Mouse (Mus musculus): ENCODE data around the gene Aars2. TPM values are rescaled to one million over a fixed set of nuclear protein-coding genes. Genes with fewer than 3 reads are reported as not detected.

Aars2 gene
- polyA plus RNA-seq (2016; fragmentation: Nextera tagmentation; extraction: Ambion mirVana): 25.7 and 26.6 TPM in 2 replicates

GRCm38 (mm10) chr17:45506700-45507189, at the start of gene Aars2:
Gene Aars2 (plus strand): TSS chr17:45506841.
- WGBS: under 1% methylated on average over 42 of the region's 42 CpGs

GRCm38 (mm10) chr17:45457487-45457886, 49.2 kb upstream of the Aars2 start:
- WGBS: 89% methylated on average over 5 of the region's 5 CpGs

More at GRCm38 (mm10) chr17:45506700-45507189, at the start of gene Aars2:
- Histone ChIP-seq H3K4me2 (replicated peaks) (peak within 1 kb of the TSS; percentile 43), H3K27me3 (no peaks in the 10 kb centered on the region), H3K9ac (peak within 1 kb of the TSS; percentile 64), H3K27ac (peak within 1 kb of the TSS; percentile 76), H3K36me3 (peaks cover 28% of the 10 kb centered on the region), H3K9me3 (no peaks in the 10 kb centered on the region), H3K4me1 (peaks cover 10% of the 10 kb centered on the region), H3K4me3 (peak within 1 kb of the TSS; percentile 64)
- peak; percentile 82 for ATAC-seq (ENCODE audit: insufficient number of reproducible peaks, insufficient read depth, low FRiP score, low TSS enrichment)

GRCm38 (mm10) chr17:45458516-45458915, 48.1 kb upstream of the Aars2 start:
- Histone ChIP-seq H3K27ac (no peak overlapping the region), H3K4me1 (no peaks in the 10 kb centered on the region), H3K36me3 (no peaks in the 10 kb centered on the region), H3K9me3 (no peaks in the 10 kb centered on the region), H3K27me3 (no peaks in the 10 kb centered on the region), H3K4me3 (no peak overlapping the region), H3K4me2 (replicated peaks) (no peak overlapping the region), H3K9ac (no peak overlapping the region)
- WGBS: 81% methylated on average over 4 of the region's 4 CpGs
- ATAC-seq (ENCODE audit: insufficient number of reproducible peaks, insufficient read depth, low FRiP score, low TSS enrichment): no peak

More at GRCm38 (mm10) chr17:45457487-45457886, 49.2 kb upstream of the Aars2 start:
- H3K27ac ChIP-seq: no peak overlapping the region
- H3K4me2 ChIP-seq (replicated peaks): no peak overlapping the region
- no peak for ATAC-seq (ENCODE audit: insufficient number of reproducible peaks, insufficient read depth, low FRiP score, low TSS enrichment)
- H3K4me3 ChIP-seq: no peak overlapping the region
- no peaks in the 10 kb centered on the region for H3K27me3 ChIP-seq
- H3K4me1 ChIP-seq: no peaks in the 10 kb centered on the region
- H3K9me3 ChIP-seq: no peaks in the 10 kb centered on the region
- no peaks in the 10 kb centered on the region for H3K36me3 ChIP-seq
- no peak overlapping the region for H3K9ac ChIP-seq

GRCm38 (mm10) chr17:45459062-45459461, 47.6 kb upstream of the Aars2 start:
- Histone ChIP-seq H3K36me3 (no peaks in the 10 kb centered on the region), H3K9me3 (no peaks in the 10 kb centered on the region), H3K27ac (no peak overlapping the region), H3K4me3 (no peak overlapping the region), H3K9ac (no peak overlapping the region), H3K27me3 (no peaks in the 10 kb centered on the region), H3K4me1 (no peaks in the 10 kb centered on the region), H3K4me2 (replicated peaks) (no peak overlapping the region)
- WGBS: 83% methylated on average over 8 of the region's 8 CpGs
- no peak for ATAC-seq (ENCODE audit: insufficient number of reproducible peaks, insufficient read depth, low FRiP score, low TSS enrichment)

- H3K27me3 ChIP-seq: no peaks in the 10 kb centered on the region
- peaks cover 4% of the 10 kb centered on the region; the same call in 1 of the 2 replicates for H3K9me3 ChIP-seq
- ATAC-seq (ENCODE audit: insufficient number of reproducible peaks, insufficient read depth, low FRiP score, low TSS enrichment): no peak
- no peak overlapping the region for H3K27ac ChIP-seq
- no peak overlapping the region for H3K9ac ChIP-seq
- no peaks in the 10 kb centered on the region for H3K36me3 ChIP-seq
- no peak overlapping the region for H3K4me2 ChIP-seq (replicated peaks)
- H3K4me3 ChIP-seq: no peak overlapping the region
- 99% methylated on average over 4 of the region's 4 CpGs for WGBS
- H3K4me1 ChIP-seq: no peaks in the 10 kb centered on the region
Measured at GRCm38 (mm10) chr17:45462506-45462905, 44.1 kb upstream of the Aars2 start.

- Histone ChIP-seq H3K9ac (no peak overlapping the region), H3K4me2 (replicated peaks) (no peak overlapping the region), H3K4me1 (no peaks in the 10 kb centered on the region), H3K27me3 (no peaks in the 10 kb centered on the region), H3K9me3 (peaks cover 4% of the 10 kb centered on the region; the same call in 1 of the 2 replicates), H3K27ac (no peak overlapping the region), H3K4me3 (no peak overlapping the region), H3K36me3 (no peaks in the 10 kb centered on the region)
- WGBS: 81% methylated on average over 9 of the region's 9 CpGs
- ATAC-seq (ENCODE audit: insufficient number of reproducible peaks, insufficient read depth, low FRiP score, low TSS enrichment): no peak
Measured at GRCm38 (mm10) chr17:45464255-45464654, 42.4 kb upstream of the Aars2 start.

- H3K4me2 ChIP-seq (replicated peaks): no peak overlapping the region
- 79% methylated on average over 2 of the region's 2 CpGs for WGBS
- no peak for ATAC-seq (ENCODE audit: insufficient number of reproducible peaks, insufficient read depth, low FRiP score, low TSS enrichment)
Measured at GRCm38 (mm10) chr17:45466701-45467100, 39.9 kb upstream of the Aars2 start.

GRCm38 (mm10) chr17:45468302-45468701, 38.3 kb upstream of the Aars2 start:
- no peaks in the 10 kb centered on the region for H3K36me3 ChIP-seq
- no peak overlapping the region for H3K4me2 ChIP-seq (replicated peaks)
- no peak overlapping the region for H3K4me3 ChIP-seq
- no peak overlapping the region for H3K9ac ChIP-seq
- ATAC-seq (ENCODE audit: insufficient number of reproducible peaks, insufficient read depth, low FRiP score, low TSS enrichment): no peak
- H3K9me3 ChIP-seq: peaks cover 4% of the 10 kb centered on the region; the same call in 1 of the 2 replicates
- 0 out of 2 replicates have a peak, but pooled peaks cover under 1% of the 10 kb centered on the region for H3K27me3 ChIP-seq
- H3K4me1 ChIP-seq: no peaks in the 10 kb centered on the region
- WGBS: 85% methylated on average over 5 of the region's 5 CpGs
- H3K27ac ChIP-seq: no peak overlapping the region

More at GRCm38 (mm10) chr17:45466701-45467100, 39.9 kb upstream of the Aars2 start:
- H3K4me1 ChIP-seq: no peaks in the 10 kb centered on the region
- H3K9ac ChIP-seq: no peak overlapping the region
- H3K36me3 ChIP-seq: no peaks in the 10 kb centered on the region
- H3K4me3 ChIP-seq: no peak overlapping the region
- H3K9me3 ChIP-seq: peaks cover 4% of the 10 kb centered on the region; the same call in 1 of the 2 replicates
- H3K27me3 ChIP-seq: no peaks in the 10 kb centered on the region
- H3K27ac ChIP-seq: no peak overlapping the region

GRCm38 (mm10) chr17:45470726-45471125, 35.9 kb upstream of the Aars2 start:
- Histone ChIP-seq H3K9me3 (peaks cover 4% of the 10 kb centered on the region; the same call in 1 of the 2 replicates), H3K4me2 (replicated peaks) (no peak overlapping the region), H3K27ac (no peak overlapping the region), H3K4me1 (0 out of 2 replicates have a peak, but pooled peaks cover 3% of the 10 kb centered on the region), H3K4me3 (no peak overlapping the region), H3K27me3 (peaks cover 20% of the 10 kb centered on the region), H3K9ac (no peak overlapping the region), H3K36me3 (no peaks in the 10 kb centered on the region)
- no peak for ATAC-seq (ENCODE audit: insufficient number of reproducible peaks, insufficient read depth, low FRiP score, low TSS enrichment)
- WGBS: 81% methylated on average over 7 of the region's 7 CpGs

GRCm38 (mm10) chr17:45473667-45474066, 33.0 kb upstream of the Aars2 start:
- Histone ChIP-seq H3K4me2 (replicated peaks) (no peak overlapping the region), H3K27ac (no peak overlapping the region), H3K36me3 (no peaks in the 10 kb centered on the region), H3K4me3 (no peak overlapping the region), H3K27me3 (peaks cover 38% of the 10 kb centered on the region), H3K4me1 (peaks cover 3% of the 10 kb centered on the region; the same call in 1 of the 2 replicates), H3K9ac (no peak overlapping the region), H3K9me3 (no peaks in the 10 kb centered on the region)
- WGBS: 69% methylated on average over 6 of the region's 6 CpGs
- ATAC-seq (ENCODE audit: insufficient number of reproducible peaks, insufficient read depth, low FRiP score, low TSS enrichment): no peak

- Histone ChIP-seq H3K4me2 (replicated peaks) (peak overlapping the region; percentile 52), H3K27me3 (peaks cover 38% of the 10 kb centered on the region), H3K9ac (no peak overlapping the region), H3K4me1 (peaks cover 3% of the 10 kb centered on the region; the same call in 1 of the 2 replicates), H3K27ac (no peak overlapping the region), H3K4me3 (peak overlapping the region; percentile 32; the same call in 1 of the 2 replicates), H3K9me3 (no peaks in the 10 kb centered on the region), H3K36me3 (no peaks in the 10 kb centered on the region)
- no peak for ATAC-seq (ENCODE audit: insufficient number of reproducible peaks, insufficient read depth, low FRiP score, low TSS enrichment)
- 74% methylated on average over 8 of the region's 8 CpGs for WGBS
Measured at GRCm38 (mm10) chr17:45474146-45474545, 32.5 kb upstream of the Aars2 start.

Data from embryonic facial prominence, embryonic 12.5 days (tissue).